Mouse (Mus musculus): ENCODE data around the gene Nrxn3. TPM values are rescaled to one million over a fixed set of nuclear protein-coding genes. Genes with fewer than 3 reads are reported as not detected.

Nrxn3 gene
- polyA plus RNA-seq, 1 experiment = 0.08 TPM

GRCm38 (mm10) chr12:89312586-89312985 is 589.9 kb downstream of the Nrxn3 start:
- DNase-seq (ENCODE audit: low read depth) = no peak

DNA sequence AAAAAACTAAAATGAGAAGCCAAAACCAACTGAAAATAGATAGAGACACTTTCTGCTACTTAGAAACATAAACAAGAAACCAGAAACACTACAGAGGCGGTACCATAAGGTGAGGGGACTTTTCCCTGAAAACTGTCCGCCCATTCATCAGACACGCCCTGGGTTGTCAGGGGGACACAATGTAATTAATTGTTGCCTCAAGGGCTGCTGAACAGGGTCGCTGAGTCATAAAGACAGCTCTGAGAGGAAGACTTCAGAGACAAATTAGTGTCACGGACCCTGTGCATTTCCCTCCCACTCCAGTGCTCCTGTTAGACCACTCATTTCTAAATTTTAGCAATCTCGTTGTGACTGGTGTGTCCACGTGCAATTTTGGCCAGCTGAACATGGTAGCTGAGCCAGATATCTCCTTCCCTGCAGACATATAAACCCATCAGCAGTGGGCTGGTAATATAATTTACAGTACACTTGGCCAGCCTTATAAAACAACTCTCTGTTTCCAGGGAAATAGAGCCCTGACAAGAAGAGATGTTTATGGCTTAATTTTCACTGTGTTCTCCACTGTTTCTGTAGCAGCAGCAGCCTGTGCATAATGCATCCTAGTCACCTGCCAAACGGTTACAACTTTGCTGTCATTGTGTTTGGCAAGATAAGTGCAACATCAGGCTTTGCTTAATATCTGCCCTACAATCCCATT is 603.3 kb downstream of the Nrxn3 start:
- DNase-seq (ENCODE audit: low read depth) = no peak

GRCm38 (mm10) chr12:89331474-89332263 is 609.0 kb downstream of the Nrxn3 start:
- no peak for DNase-seq (ENCODE audit: low read depth)

DNA sequence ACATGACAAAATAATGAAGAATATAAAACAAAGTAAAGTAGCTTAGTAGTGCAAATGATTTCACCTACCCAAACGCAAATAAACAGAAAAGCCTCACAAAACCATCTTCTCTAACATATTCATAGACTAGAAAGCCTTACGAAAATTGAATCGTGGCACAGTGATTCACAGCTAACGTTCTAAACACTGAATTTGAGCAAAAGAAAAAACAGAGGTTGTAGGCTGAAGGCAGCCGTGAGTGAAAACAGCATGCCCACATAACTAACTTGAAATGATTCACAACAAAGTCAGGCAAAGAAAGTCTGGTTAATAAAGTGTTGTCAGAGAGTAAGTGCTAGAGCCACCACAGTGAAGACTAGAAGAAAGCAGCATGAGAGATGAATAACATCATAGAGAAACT is 610.8 kb downstream of the Nrxn3 start:
- DNase-seq (ENCODE audit: low read depth) = no peak

DNA sequence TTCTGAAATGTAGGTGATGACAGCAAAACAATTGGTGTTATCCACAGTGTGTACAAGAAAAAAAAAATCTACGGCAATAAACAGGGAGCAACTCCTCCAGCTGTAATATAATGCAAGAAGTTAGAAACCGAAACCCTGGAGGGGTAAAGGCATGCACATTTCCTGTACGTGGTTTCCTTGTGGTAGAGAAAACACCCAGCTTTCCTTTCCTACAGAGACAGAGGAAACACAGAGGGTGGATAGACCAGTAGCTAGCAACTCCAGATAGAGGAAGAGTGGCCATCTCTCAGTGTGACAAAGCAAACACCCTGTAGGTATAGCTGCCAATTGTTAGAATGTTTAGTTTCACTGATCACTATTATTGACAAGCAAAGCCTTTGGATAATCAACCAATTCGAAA is 642.2 kb downstream of the Nrxn3 start:
- DNase-seq (ENCODE audit: low read depth) = no peak

DNA sequence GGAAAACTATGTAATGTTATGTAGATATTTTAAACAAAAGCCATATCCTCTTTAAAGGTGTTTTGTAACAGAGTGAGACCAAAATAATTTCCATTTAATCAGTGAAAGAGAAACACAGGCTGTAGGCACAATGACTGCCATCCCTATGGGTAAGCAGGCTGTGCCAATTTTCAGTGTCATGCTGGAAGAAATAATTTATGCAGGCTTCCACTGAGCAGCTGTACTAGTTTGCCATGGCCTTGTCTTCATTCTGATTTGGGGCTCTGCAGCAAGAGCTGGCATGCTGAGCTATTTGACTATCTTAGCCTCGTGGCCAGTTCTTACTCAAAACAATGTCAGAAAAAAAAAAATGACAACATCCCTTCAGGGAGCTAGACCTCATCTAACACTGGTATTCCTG is 647.3 kb downstream of the Nrxn3 start:
- DNase-seq (ENCODE audit: low read depth) = no peak

- no peak for DNase-seq (ENCODE audit: low read depth)
Measured at GRCm38 (mm10) chr12:89376600-89376999, 653.9 kb downstream of the Nrxn3 start.

DNA sequence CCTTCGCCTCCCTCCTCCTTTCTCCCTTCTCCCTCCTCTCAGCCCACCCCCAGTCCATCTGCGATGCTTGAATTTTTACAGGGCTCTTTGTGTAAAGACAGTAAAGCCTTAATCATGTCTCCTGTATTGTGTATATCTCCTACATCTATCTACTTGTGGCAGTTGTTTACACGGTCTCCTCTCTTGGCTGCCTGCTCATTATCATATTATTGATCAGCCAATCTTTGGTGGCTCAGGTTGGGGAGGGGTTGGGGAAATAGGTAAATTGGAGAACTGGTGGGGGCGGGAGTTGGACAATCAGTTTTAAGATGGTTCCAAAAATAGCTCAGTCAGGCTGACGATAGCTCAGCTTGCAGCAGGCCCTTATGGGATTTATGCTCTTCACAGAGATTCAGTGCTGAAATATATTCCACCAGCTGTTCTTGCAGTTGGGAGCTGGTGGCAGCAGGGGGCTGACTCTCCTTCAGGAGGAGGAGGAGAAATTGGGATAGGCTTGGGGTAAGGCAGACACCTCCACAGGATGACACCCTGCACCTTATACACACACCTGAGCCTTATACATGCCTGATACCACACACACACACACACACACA is 654.5 kb downstream of the Nrxn3 start:
- no peak for DNase-seq (ENCODE audit: low read depth)

DNA sequence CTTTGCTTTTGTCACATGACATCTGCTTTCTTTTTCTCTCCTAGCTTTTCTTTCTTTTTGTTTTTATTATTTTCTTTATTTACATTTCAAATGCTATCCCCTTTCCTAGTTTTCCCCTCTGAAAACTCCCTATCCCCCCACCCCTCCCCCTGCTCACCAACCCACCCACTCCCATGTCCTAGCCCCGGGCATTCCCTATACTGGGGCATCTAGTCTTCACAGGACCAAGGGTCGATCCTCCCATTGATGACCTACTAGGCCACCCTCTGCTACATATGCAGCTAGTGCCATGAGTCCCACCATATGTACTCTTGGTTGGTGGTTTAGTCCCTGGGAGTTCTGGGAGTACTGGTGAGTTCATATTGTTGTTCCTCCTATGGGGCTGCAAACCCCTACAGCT is 655.0 kb downstream of the Nrxn3 start:
- DNase-seq (ENCODE audit: low read depth) = no peak

- DNase-seq (ENCODE audit: low read depth) = no peak
Measured at GRCm38 (mm10) chr12:89383254-89383653, 660.6 kb downstream of the Nrxn3 start.

GRCm38 (mm10) chr12:89395121-89395792 is 672.6 kb downstream of the Nrxn3 start:
- DNase-seq (ENCODE audit: low read depth) = no peak

DNA sequence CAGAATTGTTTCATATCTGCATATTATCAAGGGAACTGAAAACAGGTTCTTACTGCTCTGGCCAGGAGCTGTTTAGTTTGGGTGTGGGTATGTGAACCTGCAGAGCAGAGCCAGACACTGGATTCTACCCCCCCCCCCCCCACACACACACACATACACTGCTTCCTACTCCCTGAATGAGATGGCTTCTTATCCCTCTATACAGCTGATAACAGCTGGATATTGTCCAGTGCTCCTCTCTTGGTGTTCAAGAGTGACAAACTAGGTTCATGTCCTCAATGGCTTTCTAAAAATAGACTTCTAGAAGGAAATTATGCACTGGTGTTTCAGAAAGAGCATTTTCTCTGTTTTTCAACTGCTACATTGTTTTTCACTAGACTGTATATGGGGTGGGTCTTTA is 713.8 kb downstream of the Nrxn3 start:
- no peak for DNase-seq (ENCODE audit: low read depth)

GRCm38 (mm10) chr12:89442323-89443038 is 719.8 kb downstream of the Nrxn3 start:
- DNase-seq (ENCODE audit: low read depth) = no peak

- DNase-seq (ENCODE audit: low read depth) = no peak
Measured at GRCm38 (mm10) chr12:89450667-89451298, 728.1 kb downstream of the Nrxn3 start.

DNA sequence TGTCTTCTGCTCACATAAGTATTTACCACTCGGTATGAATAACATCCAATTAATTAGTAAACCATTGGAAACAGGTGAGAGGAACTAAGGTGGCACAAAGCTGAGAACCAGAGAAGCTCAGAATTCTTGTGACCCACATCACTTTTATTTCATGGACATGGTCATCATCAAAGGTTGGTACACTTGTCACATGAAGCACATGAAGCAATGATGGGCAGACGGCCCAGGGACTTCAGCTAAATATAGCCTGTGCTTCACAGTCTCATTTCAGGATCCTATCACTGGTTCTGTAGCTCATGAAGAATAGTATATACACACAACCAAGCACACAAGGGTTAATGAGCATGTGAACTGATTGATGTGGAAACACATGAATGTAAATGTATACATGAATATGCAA is 747.5 kb downstream of the Nrxn3 start:
- DNase-seq (ENCODE audit: low read depth) = no peak

DNA sequence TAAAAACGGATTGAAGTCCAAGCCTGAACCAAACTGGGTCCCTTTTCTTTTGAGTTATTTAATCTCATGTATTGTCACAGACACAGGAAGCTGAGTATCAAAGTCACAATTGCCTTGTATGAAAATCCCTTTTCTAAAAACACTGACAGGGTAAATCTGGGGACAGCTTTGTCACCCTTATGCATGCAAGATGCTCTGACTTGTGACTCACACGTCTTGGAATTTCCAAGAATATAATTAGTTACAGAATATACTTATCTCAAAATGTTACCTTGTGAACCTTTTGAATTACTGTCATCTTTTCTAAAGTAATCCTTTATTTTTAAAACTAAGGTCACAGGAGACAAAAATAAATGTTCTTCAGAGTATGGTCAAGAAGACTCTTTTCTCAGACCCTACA is 748.6 kb downstream of the Nrxn3 start:
- no peak for DNase-seq (ENCODE audit: low read depth)

DNA sequence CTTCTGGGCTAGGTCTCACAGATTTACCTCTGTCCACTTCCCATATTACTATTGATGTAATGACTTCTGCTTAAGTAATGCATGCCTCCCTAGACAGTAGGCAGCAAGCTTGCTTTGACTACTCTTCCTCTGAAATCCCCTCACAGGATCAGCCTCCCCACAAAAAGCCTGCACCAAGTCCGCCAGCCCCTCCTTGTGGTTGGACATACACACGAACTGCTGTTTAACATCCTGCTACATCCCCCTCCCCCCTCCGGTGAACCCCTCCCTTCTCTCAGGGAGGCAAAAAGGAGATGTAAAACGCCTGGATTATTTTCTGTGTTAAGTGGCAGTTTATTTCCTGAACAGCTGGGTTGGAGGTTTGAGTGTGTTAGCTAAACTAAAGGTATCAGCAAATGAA is 749.2 kb downstream of the Nrxn3 start:
- DNase-seq (ENCODE audit: low read depth) = no peak

DNA sequence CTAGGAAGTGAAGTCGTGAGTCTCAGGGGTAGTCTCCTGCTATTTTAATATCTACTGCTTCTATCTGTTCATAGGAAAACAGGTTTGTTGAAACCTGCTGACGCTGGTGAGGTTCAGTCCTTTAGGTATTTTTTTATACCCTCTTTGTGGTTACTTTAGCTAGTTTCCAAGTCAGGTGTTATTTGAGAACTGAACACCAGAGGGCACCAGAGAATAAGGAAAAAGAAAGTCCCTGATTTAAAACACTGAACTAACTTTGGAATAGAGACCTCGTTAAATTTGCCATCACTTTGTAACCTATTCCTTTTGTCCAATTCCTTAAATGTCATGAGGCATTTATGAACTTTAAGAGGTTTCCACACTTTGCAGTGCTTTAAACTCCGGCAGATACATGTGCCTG is 756.4 kb downstream of the Nrxn3 start:
- no peak for DNase-seq (ENCODE audit: low read depth)

GRCm38 (mm10) chr12:89482223-89482622 is 759.5 kb downstream of the Nrxn3 start:
- no peak for DNase-seq (ENCODE audit: low read depth)

DNA sequence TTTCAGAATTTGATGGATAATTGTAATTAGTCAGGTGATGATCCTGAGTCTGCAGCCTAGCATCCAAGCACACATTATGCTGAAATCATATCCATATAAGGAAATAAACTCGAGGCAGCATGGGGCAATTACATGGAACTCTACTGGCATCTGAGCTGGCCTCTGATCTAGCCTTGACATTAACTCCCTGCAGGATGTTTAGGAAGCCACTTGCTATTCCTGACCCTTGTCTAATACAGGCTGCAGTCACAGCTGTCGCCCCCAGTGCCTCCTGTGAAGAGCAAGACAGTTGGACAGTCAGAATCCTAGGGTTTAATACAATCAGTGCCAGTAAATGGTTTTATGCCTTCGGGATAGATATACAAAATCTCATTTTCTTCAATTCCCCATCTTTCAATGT is 781.4 kb downstream of the Nrxn3 start:
- DNase-seq (ENCODE audit: low read depth) = no peak

GRCm38 (mm10) chr12:89505121-89505764 is 782.6 kb downstream of the Nrxn3 start:
- no peak for DNase-seq (ENCODE audit: low read depth)
